Mouse (Mus musculus) right cerebral cortex, postnatal 25 days (tissue): ENCODE data around the gene Arid3a.

Experiments used
- DNase-seq: peaks from one replicate; pipeline ENCODE4 v3.0.0; 2022

Arid3a gene

GRCm38 (mm10) chr10:80003374-80004232 is 76.8 kb downstream of the Arid3a start:
- DNase-seq, result no peak

DNA sequence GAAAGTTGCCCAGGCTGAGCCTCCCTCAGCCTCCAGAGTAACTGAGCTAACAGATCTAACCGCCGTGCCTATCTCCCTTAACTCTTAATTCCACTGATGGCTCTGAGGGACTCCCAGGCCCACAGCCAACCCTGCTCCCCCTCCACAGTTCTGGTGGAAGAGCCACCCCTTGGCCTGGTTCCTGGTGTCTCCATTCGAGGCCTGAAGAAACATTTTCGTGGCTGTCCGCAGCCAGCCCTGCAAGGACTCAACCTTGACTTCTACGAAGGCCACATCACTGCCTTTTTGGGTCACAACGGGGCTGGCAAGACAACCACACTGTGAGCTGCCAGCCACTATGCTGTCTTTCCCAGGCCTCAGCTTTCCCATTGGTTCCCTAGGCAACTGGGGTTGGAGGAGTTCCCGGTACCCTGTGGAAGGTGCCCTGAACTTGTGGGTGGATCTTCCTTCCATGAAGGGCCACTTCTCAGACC is 77.4 kb downstream of the Arid3a start:
- no peak for DNase-seq
